Mouse (Mus musculus): ENCODE measurements around the gene Gm10377.
"Not testable (repeated sequence)": the region's sequence is repeated elsewhere in the genome, so short reads cannot be mapped to it uniquely, and the experiment has no call there.

Gene Gm10377

DNA sequence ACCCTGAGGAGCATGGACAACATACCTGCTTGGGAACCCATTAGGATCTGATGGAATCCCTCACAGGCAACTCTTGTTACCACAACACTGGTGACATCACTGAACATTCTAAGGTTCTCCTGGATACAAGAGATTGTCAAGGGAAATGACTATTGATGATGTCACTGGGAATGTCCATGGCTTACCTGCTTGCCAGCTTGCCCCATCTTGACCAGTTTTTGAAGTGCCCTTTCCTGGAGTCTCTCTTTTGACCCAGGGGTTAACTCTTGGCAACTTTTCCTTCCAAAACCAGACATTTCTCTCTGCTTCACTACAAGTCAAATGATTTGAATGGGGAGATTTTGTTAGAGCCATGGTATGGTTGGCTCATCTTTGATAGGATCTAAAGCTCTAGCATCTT lies at the start of gene Gm10377:
Gene Gm10377, minus strand, starts transcription at position 101 of the 400 bp plus-strand sequence.
- not testable (repeated sequence) for DNase-seq

DNA sequence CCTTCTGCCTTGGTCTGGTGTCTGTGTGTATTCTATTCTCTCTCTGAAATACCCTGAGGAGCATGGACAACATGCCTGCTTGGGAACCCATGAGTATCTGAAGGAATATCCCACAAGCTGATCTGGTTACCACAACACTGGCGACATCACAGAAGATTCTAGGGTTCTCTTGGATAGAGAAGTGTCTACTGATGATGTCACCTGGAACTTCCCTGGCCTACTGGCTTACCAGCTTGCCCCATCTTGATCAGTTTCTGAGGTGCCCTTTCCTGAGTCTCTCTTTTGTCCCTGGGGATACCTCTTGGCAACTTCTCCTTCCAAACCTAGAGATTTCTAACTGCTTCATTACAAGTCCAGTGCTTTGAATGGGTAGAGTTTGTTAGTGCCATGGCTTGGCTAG lies 29.1 kb downstream of the Gm10377 start, which contains the start of gene Gm3015:
Gene Gm3015, minus strand, starts transcription at position 101 of the 400 bp plus-strand sequence.
- DNase-seq: not testable (repeated sequence)

Measured in thymus, postnatal 14 days (tissue).